Mouse (Mus musculus): ENCODE measurements at regions not wholly inside any gene's neighbourhood (a gene's known extent, or its start where the extent isn't known, plus 50 kb on each side); places are given as distances from the start of the nearest gene placed in this dataset.

GRCm38 (mm10) chr1:55949606-55950005 is 543.9 kb downstream of the Plcl1 start:
- H3K9ac ChIP-seq (ENCODE audit: low read length) = no peak overlapping the region
- DNase-seq (ENCODE audit: low spot score, missing footprints) = no peak
- no peaks in the 10 kb centered on the region for H3K36me3 ChIP-seq (ENCODE audit: control insufficient read depth, insufficient read depth, low read length)

GRCm38 (mm10) chr1:55957804-55958445 is 552.2 kb downstream of the Plcl1 start:
- H3K36me3 ChIP-seq (ENCODE audit: control insufficient read depth, insufficient read depth, low read length) = no peaks in the 10 kb centered on the region
- DNase-seq (ENCODE audit: low spot score, missing footprints) (no peak), ATAC-seq (ENCODE audit: low FRiP score) (no peak)
- no peaks in the 10 kb centered on the region; the same call in 1 of the 2 replicates for H3K27me3 ChIP-seq (ENCODE audit: control insufficient read depth, insufficient read depth, low read length)
- no peaks in the 10 kb centered on the region for H3K4me1 ChIP-seq (ENCODE audit: control insufficient read depth, insufficient read depth, low read length)
- WGBS = 81% methylated on average over 11 of the region's 11 CpGs
- no peak overlapping the region for H3K4me2 ChIP-seq
- no peaks in the 10 kb centered on the region for H3K9me3 ChIP-seq (ENCODE audit: control insufficient read depth, low read length)
- no peak overlapping the region for H3K4me3 ChIP-seq (ENCODE audit: low read depth, low read length)
- no peak overlapping the region for H3K9ac ChIP-seq (ENCODE audit: low read length)
- no peak overlapping the region for H3K27ac ChIP-seq (ENCODE audit: low read depth, low read length)

More at GRCm38 (mm10) chr1:55949606-55950005, 543.9 kb downstream of the Plcl1 start:
- Histone ChIP-seq H3K27me3 (ENCODE audit: control insufficient read depth, insufficient read depth, low read length) (no peaks in the 10 kb centered on the region), H3K4me2 (no peak overlapping the region), H3K4me1 (ENCODE audit: control insufficient read depth, insufficient read depth, low read length) (no peaks in the 10 kb centered on the region), H3K4me3 (ENCODE audit: low read depth, low read length) (no peak overlapping the region), H3K9me3 (ENCODE audit: control insufficient read depth, low read length) (no peaks in the 10 kb centered on the region), H3K27ac (ENCODE audit: low read depth, low read length) (no peak overlapping the region)
- ATAC-seq (ENCODE audit: low FRiP score) = no peak
- WGBS = 90% methylated on average over 4 of the region's 4 CpGs

- 0 out of 2 replicates have a peak, but pooled peaks have one; percentile 70 for ATAC-seq (ENCODE audit: low FRiP score)
- Histone ChIP-seq H3K27ac (ENCODE audit: low read depth, low read length) (no peak overlapping the region), H3K4me2 (no peak overlapping the region), H3K9ac (ENCODE audit: low read length) (no peak overlapping the region), H3K27me3 (ENCODE audit: control insufficient read depth, insufficient read depth, low read length) (no peaks in the 10 kb centered on the region; the same call in 1 of the 2 replicates), H3K4me3 (ENCODE audit: low read depth, low read length) (no peak overlapping the region), H3K36me3 (ENCODE audit: control insufficient read depth, insufficient read depth, low read length) (no peaks in the 10 kb centered on the region), H3K9me3 (ENCODE audit: control insufficient read depth, low read length) (no peaks in the 10 kb centered on the region), H3K4me1 (ENCODE audit: control insufficient read depth, insufficient read depth, low read length) (no peaks in the 10 kb centered on the region)
- peak; percentile 95 for DNase-seq (ENCODE audit: low spot score, missing footprints)
- WGBS = 23% methylated on average over 6 of the region's 6 CpGs
These were observed 554.6 kb downstream of the Plcl1 start for GRCm38 (mm10) chr1:55960291-55960690.

- Histone ChIP-seq H3K4me1 (ENCODE audit: control insufficient read depth, insufficient read depth, low read length) (no peaks in the 10 kb centered on the region), H3K9ac (ENCODE audit: low read length) (no peak overlapping the region), H3K9me3 (ENCODE audit: control insufficient read depth, low read length) (no peaks in the 10 kb centered on the region), H3K27me3 (ENCODE audit: control insufficient read depth, insufficient read depth, low read length) (no peaks in the 10 kb centered on the region), H3K4me3 (ENCODE audit: low read depth, low read length) (no peak overlapping the region), H3K36me3 (ENCODE audit: control insufficient read depth, insufficient read depth, low read length) (no peaks in the 10 kb centered on the region), H3K4me2 (no peak overlapping the region), H3K27ac (ENCODE audit: low read depth, low read length) (no peak overlapping the region)
- ATAC-seq (ENCODE audit: low FRiP score) = no peak
- no peak for DNase-seq (ENCODE audit: low spot score, missing footprints)
- 88% methylated on average over 5 of the region's 5 CpGs for WGBS
These were observed 558.1 kb downstream of the Plcl1 start for GRCm38 (mm10) chr1:55963867-55964266.

- 81% methylated on average over 2 of the region's 2 CpGs for WGBS
- H3K27me3 ChIP-seq (ENCODE audit: control insufficient read depth, insufficient read depth, low read length) = no peaks in the 10 kb centered on the region
- H3K9ac ChIP-seq (ENCODE audit: low read length) = no peak overlapping the region
- no peaks in the 10 kb centered on the region for H3K9me3 ChIP-seq (ENCODE audit: control insufficient read depth, low read length)
- H3K4me3 ChIP-seq (ENCODE audit: low read depth, low read length) = no peak overlapping the region
- H3K36me3 ChIP-seq (ENCODE audit: control insufficient read depth, insufficient read depth, low read length) = no peaks in the 10 kb centered on the region
- H3K4me1 ChIP-seq (ENCODE audit: control insufficient read depth, insufficient read depth, low read length) = no peaks in the 10 kb centered on the region
- ATAC-seq (ENCODE audit: low FRiP score) (no peak), DNase-seq (ENCODE audit: low spot score, missing footprints) (no peak)
- no peak overlapping the region for H3K4me2 ChIP-seq
- H3K27ac ChIP-seq (ENCODE audit: low read depth, low read length) = no peak overlapping the region
These were observed 560.6 kb downstream of the Plcl1 start for GRCm38 (mm10) chr1:55966273-55966672.

GRCm38 (mm10) chr1:55967869-55968268 is 562.1 kb downstream of the Plcl1 start:
- Histone ChIP-seq H3K4me1 (ENCODE audit: control insufficient read depth, insufficient read depth, low read length) (no peaks in the 10 kb centered on the region), H3K9me3 (ENCODE audit: control insufficient read depth, low read length) (no peaks in the 10 kb centered on the region), H3K27me3 (ENCODE audit: control insufficient read depth, insufficient read depth, low read length) (no peaks in the 10 kb centered on the region), H3K9ac (ENCODE audit: low read length) (no peak overlapping the region), H3K4me3 (ENCODE audit: low read depth, low read length) (no peak overlapping the region), H3K27ac (ENCODE audit: low read depth, low read length) (no peak overlapping the region), H3K36me3 (ENCODE audit: control insufficient read depth, insufficient read depth, low read length) (no peaks in the 10 kb centered on the region), H3K4me2 (no peak overlapping the region)
- no peak for ATAC-seq (ENCODE audit: low FRiP score)
- 93% methylated on average over 7 of the region's 7 CpGs for WGBS
- DNase-seq (ENCODE audit: low spot score, missing footprints) = no peak

- ATAC-seq (ENCODE audit: low FRiP score) (no peak), DNase-seq (ENCODE audit: low spot score, missing footprints) (no peak)
- H3K9me3 ChIP-seq (ENCODE audit: control insufficient read depth, low read length) = no peaks in the 10 kb centered on the region
- no peaks in the 10 kb centered on the region for H3K36me3 ChIP-seq (ENCODE audit: control insufficient read depth, insufficient read depth, low read length)
- H3K4me3 ChIP-seq (ENCODE audit: low read depth, low read length) = no peak overlapping the region
- no peak overlapping the region for H3K27ac ChIP-seq (ENCODE audit: low read depth, low read length)
- H3K27me3 ChIP-seq (ENCODE audit: control insufficient read depth, insufficient read depth, low read length) = no peaks in the 10 kb centered on the region
- H3K9ac ChIP-seq (ENCODE audit: low read length) = no peak overlapping the region
- no peak overlapping the region for H3K4me2 ChIP-seq
- H3K4me1 ChIP-seq (ENCODE audit: control insufficient read depth, insufficient read depth, low read length) = no peaks in the 10 kb centered on the region
- 93% methylated on average over 3 of the region's 3 CpGs for WGBS
These were observed 572.1 kb downstream of the Plcl1 start for GRCm38 (mm10) chr1:55977796-55978195.

- H3K27me3 ChIP-seq (ENCODE audit: control insufficient read depth, insufficient read depth, low read length) = no peaks in the 10 kb centered on the region
- no peak overlapping the region for H3K27ac ChIP-seq (ENCODE audit: low read depth, low read length)
- no peak overlapping the region for H3K9ac ChIP-seq (ENCODE audit: low read length)
- no peak for ATAC-seq (ENCODE audit: low FRiP score)
- DNase-seq (ENCODE audit: low spot score, missing footprints) = no peak
- H3K4me3 ChIP-seq (ENCODE audit: low read depth, low read length) = no peak overlapping the region
- 78% methylated on average over 5 of the region's 5 CpGs for WGBS
- H3K4me1 ChIP-seq (ENCODE audit: control insufficient read depth, insufficient read depth, low read length) = no peaks in the 10 kb centered on the region
- H3K9me3 ChIP-seq (ENCODE audit: control insufficient read depth, low read length) = no peaks in the 10 kb centered on the region
- no peaks in the 10 kb centered on the region for H3K36me3 ChIP-seq (ENCODE audit: control insufficient read depth, insufficient read depth, low read length)
- no peak overlapping the region for H3K4me2 ChIP-seq
These were observed 577.9 kb downstream of the Plcl1 start for GRCm38 (mm10) chr1:55983522-55984066.

- no peaks in the 10 kb centered on the region for H3K36me3 ChIP-seq (ENCODE audit: control insufficient read depth, insufficient read depth, low read length)
- no peak for DNase-seq (ENCODE audit: low spot score, missing footprints)
- 88% methylated on average over 6 of the region's 6 CpGs for WGBS
- no peaks in the 10 kb centered on the region for H3K9me3 ChIP-seq (ENCODE audit: control insufficient read depth, low read length)
- H3K27ac ChIP-seq (ENCODE audit: low read depth, low read length) = no peak overlapping the region
- H3K4me1 ChIP-seq (ENCODE audit: control insufficient read depth, insufficient read depth, low read length) = no peaks in the 10 kb centered on the region
- no peak overlapping the region for H3K9ac ChIP-seq (ENCODE audit: low read length)
- H3K4me3 ChIP-seq (ENCODE audit: low read depth, low read length) = no peak overlapping the region
- ATAC-seq (ENCODE audit: low FRiP score) = no peak
- no peaks in the 10 kb centered on the region for H3K27me3 ChIP-seq (ENCODE audit: control insufficient read depth, insufficient read depth, low read length)
- no peak overlapping the region for H3K4me2 ChIP-seq
These were observed 591.4 kb downstream of the Plcl1 start for GRCm38 (mm10) chr1:55997074-55997473.

Data from midbrain, embryonic 11.5 days (tissue).